Mouse (Mus musculus) limb, embryonic 15.5 days (tissue): Measurements from ENCODE around the gene Sema6c. TPM values are rescaled to one million over a fixed set of nuclear protein-coding genes. Genes with fewer than 3 reads are reported as not detected.
A peak's percentile ranks its signal among the peaks of the same experiment; 100 is the strongest.
"Not testable (repeated sequence)": the region's sequence is repeated elsewhere in the genome, so short reads cannot be mapped to it uniquely, and the experiment has no call there.

ENCODE experiments used
- ATAC-seq: fragments of 200-750 bp; cut with Nextera tagmentation; 2 replicates; pipeline ENCODE4 v1.8.0; 2017; ENCODE audit warnings: low read depth, moderate TSS enrichment; ENCODE audit not compliant: insufficient number of reproducible peaks, low FRiP score, low TSS enrichment
- H3K27ac ChIP-seq: fragments of 300-500 bp; sonication (generic); 2 replicates; pipeline ENCODE4 v1.5.1; 2015; ENCODE audit warnings: moderate library complexity, mild to moderate bottlenecking, inconsistent platforms
- H3K27me3 ChIP-seq: fragments of 300-500 bp; sonication (generic); 2 replicates; pipeline ENCODE4 v1.6.1; 2015; ENCODE audit warnings: inconsistent platforms
- H3K36me3 ChIP-seq: fragments of 300-500 bp; sonication (generic); 2 replicates; pipeline ENCODE4 v1.6.1; 2015; ENCODE audit warnings: inconsistent platforms
- H3K4me1 ChIP-seq: fragments of 300-500 bp; sonication (generic); 2 replicates; pipeline ENCODE4 v1.6.1; 2015; ENCODE audit warnings: inconsistent platforms
- H3K4me2 ChIP-seq: fragments of 300-500 bp; sonication (generic); 2 replicates; pipeline ENCODE4 v1.6.1; 2015; ENCODE audit warnings: mild to moderate bottlenecking, inconsistent platforms
- H3K4me3 ChIP-seq: fragments of 300-500 bp; sonication (generic); 2 replicates; pipeline ENCODE4 v1.5.1; 2015; ENCODE audit warnings: mild to moderate bottlenecking, inconsistent platforms
- H3K9ac ChIP-seq: fragments of 300-500 bp; sonication (generic); 2 replicates; pipeline ENCODE4 v1.6.1; 2015; ENCODE audit warnings: inconsistent platforms
- H3K9me3 ChIP-seq: fragments of 300-500 bp; sonication (generic); 2 replicates; pipeline ENCODE4 v1.6.1; 2016; ENCODE audit warnings: inconsistent platforms
- WGBS: fragments of 180-500 bp; shearing (Covaris S2); methylation state at CpG from one replicate; pipeline ENCODE4 v1.1.7; 2015; 5-methylcytosine and 5-hydroxymethylcytosine counted together
- polyA plus RNA-seq: library from polyadenylated mRNA; unstranded; fragments of >200 nt; fragmentation: Nextera tagmentation; extraction: Ambion mirVana; gene quantifications from 2 replicates; pipeline ENCODE4 v1.2.1, GENCODE M21; 2015

Gene Sema6c
- polyA plus RNA-seq, 1 experiment from 2014 or later, result 9.3 TPM

- Histone ChIP-seq H3K36me3 (peaks cover 74% of the 10 kb centered on the region), H3K27me3 (no peaks in the 10 kb centered on the region), H3K9ac (no peak overlapping the region), H3K27ac (no peak overlapping the region), H3K4me1 (0 out of 2 replicates have a peak, but pooled peaks cover 5% of the 10 kb centered on the region), H3K9me3 (no peaks in the 10 kb centered on the region), H3K4me3 (no peak overlapping the region), H3K4me2 (no peak overlapping the region)
- no peak for ATAC-seq
- 84% methylated on average over 2 of the region's 2 CpGs for WGBS
Observed at GRCm38 (mm10) chr3:95195772-95196171, 35.5 kb downstream of the Sema6c start.

GRCm38 (mm10) chr3:95199101-95199500, 38.8 kb downstream of the Sema6c start:
- no peak for ATAC-seq
- Histone ChIP-seq H3K4me3 (no peak overlapping the region), H3K9me3 (no peaks in the 10 kb centered on the region), H3K27ac (no peak overlapping the region), H3K4me1 (0 out of 2 replicates have a peak, but pooled peaks cover 5% of the 10 kb centered on the region), H3K36me3 (peaks cover 86% of the 10 kb centered on the region), H3K27me3 (no peaks in the 10 kb centered on the region), H3K9ac (no peak overlapping the region), H3K4me2 (no peak overlapping the region)
- 85% methylated on average over 1 of the region's 1 CpGs for WGBS

DNA sequence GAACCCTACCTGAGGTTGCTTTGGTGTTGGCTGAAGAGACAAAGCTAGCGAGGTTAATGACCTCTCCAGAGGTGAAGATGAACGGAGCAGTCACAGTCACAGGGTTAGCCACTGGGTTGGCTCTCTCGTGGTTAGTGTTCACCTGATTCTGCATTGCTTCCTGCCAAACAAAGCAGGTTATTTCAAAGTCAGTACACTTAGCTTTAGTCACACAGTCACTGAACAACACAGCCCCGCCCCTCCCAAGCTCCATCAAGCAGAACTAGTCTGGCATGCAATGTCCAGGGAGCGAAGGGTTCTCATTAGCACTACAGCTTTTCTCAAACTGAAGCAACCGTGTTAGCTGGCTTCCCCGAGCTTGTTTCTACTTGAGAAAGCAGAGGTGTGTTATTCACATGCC, 39.9 kb downstream of the Sema6c start:
- Histone ChIP-seq H3K27ac (no peak overlapping the region), H3K4me2 (no peak overlapping the region), H3K27me3 (no peaks in the 10 kb centered on the region), H3K36me3 (peaks cover 86% of the 10 kb centered on the region), H3K9me3 (no peaks in the 10 kb centered on the region), H3K4me3 (no peak overlapping the region), H3K4me1 (0 out of 2 replicates have a peak, but pooled peaks cover 2% of the 10 kb centered on the region), H3K9ac (no peak overlapping the region)
- 83% methylated on average over 7 of the region's 7 CpGs for WGBS
- ATAC-seq, result no peak

GRCm38 (mm10) chr3:95200562-95200961, 40.3 kb downstream of the Sema6c start:
- H3K27me3 ChIP-seq, result no peaks in the 10 kb centered on the region
- WGBS, result 62% methylated on average over 2 of the region's 2 CpGs
- no peak overlapping the region for H3K27ac ChIP-seq
- no peak for ATAC-seq
- no peak overlapping the region for H3K4me2 ChIP-seq
- H3K4me3 ChIP-seq, result no peak overlapping the region
- H3K9ac ChIP-seq, result no peak overlapping the region
- H3K4me1 ChIP-seq, result no peaks in the 10 kb centered on the region
- no peaks in the 10 kb centered on the region for H3K9me3 ChIP-seq
- peaks cover 86% of the 10 kb centered on the region for H3K36me3 ChIP-seq

GRCm38 (mm10) chr3:95203880-95204279, 43.6 kb downstream of the Sema6c start:
- H3K27me3 ChIP-seq, result no peaks in the 10 kb centered on the region
- peaks cover 88% of the 10 kb centered on the region for H3K36me3 ChIP-seq
- no peak overlapping the region for H3K27ac ChIP-seq
- 91% methylated on average over 6 of the region's 6 CpGs for WGBS
- H3K9ac ChIP-seq, result no peak overlapping the region
- H3K9me3 ChIP-seq, result no peaks in the 10 kb centered on the region
- no peak overlapping the region for H3K4me3 ChIP-seq
- no peak for ATAC-seq
- no peak overlapping the region for H3K4me2 ChIP-seq
- no peaks in the 10 kb centered on the region for H3K4me1 ChIP-seq

- Histone ChIP-seq H3K9me3 (no peaks in the 10 kb centered on the region), H3K9ac (no peak overlapping the region), H3K27me3 (no peaks in the 10 kb centered on the region), H3K27ac (no peak overlapping the region), H3K4me1 (no peaks in the 10 kb centered on the region), H3K36me3 (peaks cover 72% of the 10 kb centered on the region), H3K4me3 (no peak overlapping the region), H3K4me2 (no peak overlapping the region)
- no peak for ATAC-seq
- WGBS, result 91% methylated on average over 4 of the region's 4 CpGs
Observed at GRCm38 (mm10) chr3:95208286-95208685, 48.0 kb downstream of the Sema6c start.

GRCm38 (mm10) chr3:95210585-95210984, 50.3 kb downstream of the Sema6c start:
- Histone ChIP-seq H3K27ac (no peak overlapping the region), H3K9me3 (no peaks in the 10 kb centered on the region), H3K4me2 (no peak overlapping the region), H3K9ac (no peak overlapping the region), H3K36me3 (peaks cover 67% of the 10 kb centered on the region), H3K4me1 (no peaks in the 10 kb centered on the region), H3K27me3 (no peaks in the 10 kb centered on the region), H3K4me3 (no peak overlapping the region)
- 84% methylated on average over 2 of the region's 2 CpGs for WGBS
- ATAC-seq, result no peak

- WGBS, result 80% methylated on average over 10 of the region's 10 CpGs
- not testable (repeated sequence) for H3K9me3 ChIP-seq, H3K4me2 ChIP-seq, H3K27ac ChIP-seq, ATAC-seq, H3K4me1 ChIP-seq, H3K9ac ChIP-seq, H3K4me3 ChIP-seq, H3K27me3 ChIP-seq
- H3K36me3 ChIP-seq, result peaks cover 43% of the 10 kb centered on the region
Observed at GRCm38 (mm10) chr3:95212889-95213608, 52.8 kb downstream of the Sema6c start.

- WGBS, result 100% methylated on average over 1 of the region's 1 CpGs
- no peak for ATAC-seq
Observed at GRCm38 (mm10) chr3:95213609-95213975, 53.3 kb downstream of the Sema6c start.

DNA sequence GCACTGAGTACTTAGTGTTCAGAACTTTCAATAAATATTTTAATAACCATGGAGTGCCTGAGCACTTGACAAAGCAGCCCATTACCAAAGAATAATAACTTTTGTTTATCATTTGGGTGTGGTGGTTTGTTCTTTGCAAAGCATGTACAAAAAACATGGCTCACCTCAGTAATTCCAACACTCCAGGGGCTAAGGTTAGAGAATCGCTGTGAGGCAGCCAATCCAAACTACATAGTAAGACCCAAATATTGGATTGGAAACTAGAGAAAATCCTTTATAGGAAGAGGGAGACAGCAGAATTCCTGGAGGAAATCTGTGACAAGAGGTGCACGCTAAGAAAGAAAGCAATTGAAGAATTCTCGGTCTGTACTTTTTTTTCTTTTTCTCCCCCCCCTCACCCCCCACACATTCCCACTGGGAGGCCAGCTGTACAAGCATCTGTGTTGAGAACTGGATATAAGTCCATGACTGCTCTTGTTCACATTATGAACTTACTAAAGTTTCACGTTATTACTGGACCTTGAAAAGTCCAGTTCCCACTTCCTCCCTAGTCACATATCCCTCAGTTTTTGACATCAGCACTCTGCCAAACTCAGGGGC, 56.5 kb downstream of the Sema6c start:
- Histone ChIP-seq H3K27ac (peak overlapping the region; percentile 100), H3K4me1 (peaks cover 12% of the 10 kb centered on the region), H3K27me3 (no peaks in the 10 kb centered on the region), H3K9ac (no peak overlapping the region), H3K4me3 (peak overlapping the region; percentile 75), H3K9me3 (no peaks in the 10 kb centered on the region), H3K4me2 (peak overlapping the region; percentile 69), H3K36me3 (peaks cover 39% of the 10 kb centered on the region)
- peak; percentile 28; the same call in 1 of the 2 replicates for ATAC-seq
- WGBS, result 12% methylated on average over 4 of the region's 4 CpGs

More at GRCm38 (mm10) chr3:95213609-95213975, 53.3 kb downstream of the Sema6c start:
- Histone ChIP-seq H3K4me1 (peaks cover 11% of the 10 kb centered on the region), H3K27me3 (no peaks in the 10 kb centered on the region), H3K9ac (no peak overlapping the region), H3K27ac (no peak overlapping the region), H3K4me2 (no peak overlapping the region), H3K4me3 (no peak overlapping the region), H3K36me3 (peaks cover 38% of the 10 kb centered on the region), H3K9me3 (no peaks in the 10 kb centered on the region)

DNA sequence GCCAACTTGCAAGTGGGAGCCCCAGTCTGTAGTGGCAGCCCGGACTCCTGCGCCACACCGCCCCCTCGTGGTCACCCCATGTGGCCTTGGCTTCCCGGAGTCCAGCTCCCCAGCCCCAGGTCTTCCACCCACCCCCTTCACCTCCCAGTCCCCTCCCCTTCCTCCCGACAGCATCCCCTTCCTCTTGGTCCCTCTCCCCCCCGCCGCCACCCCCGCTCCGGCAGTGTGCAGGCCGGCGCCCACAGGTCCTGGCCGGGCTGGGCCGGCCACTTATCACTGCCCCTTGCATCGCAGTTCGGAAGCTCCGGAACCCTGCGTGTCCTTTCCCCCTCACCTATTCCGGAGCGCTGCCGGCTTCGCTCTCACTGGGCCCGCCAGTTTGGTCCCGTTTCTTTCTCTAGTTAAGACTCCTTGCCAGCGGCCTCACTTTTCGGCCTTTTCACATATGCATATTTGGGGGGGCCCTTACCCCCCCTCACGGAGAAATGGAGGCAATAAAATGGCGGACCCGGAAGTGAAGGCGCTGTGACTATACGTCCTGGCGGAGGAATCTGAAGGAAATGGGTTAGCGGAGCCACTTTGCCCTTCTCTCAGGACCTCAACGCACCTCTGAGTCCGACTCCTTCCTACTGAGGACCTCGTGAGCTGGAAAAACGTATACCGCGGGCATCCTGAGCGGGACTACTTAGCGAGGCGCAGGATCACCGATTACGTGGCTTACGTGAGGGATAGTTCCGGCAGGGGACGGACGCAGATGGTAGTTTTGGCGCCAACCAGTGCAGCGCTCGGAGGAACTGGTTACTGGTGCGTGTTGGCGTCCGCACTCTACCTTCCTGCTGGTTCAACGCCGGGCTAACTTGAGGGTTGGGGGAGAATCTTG, 57.2 kb downstream of the Sema6c start, which contains the start of gene Gabpb2:
TSS of gene Gabpb2 (minus strand) at position 662 of the 880 bp plus-strand sequence.
- Histone ChIP-seq H3K4me2 (peak within 1 kb of the TSS; percentile 69), H3K4me1 (peaks cover 12% of the 10 kb centered on the region), H3K36me3 (peaks cover 38% of the 10 kb centered on the region), H3K9me3 (no peaks in the 10 kb centered on the region), H3K27ac (peak within 1 kb of the TSS; percentile 100), H3K9ac (peak within 1 kb of the TSS; percentile 89), H3K4me3 (peak within 1 kb of the TSS; percentile 75), H3K27me3 (no peaks in the 10 kb centered on the region)
- under 1% methylated on average over 56 of the region's 56 CpGs for WGBS
- ATAC-seq, result peak; percentile 91
